Mouse (Mus musculus): ENCODE measurements at regions not wholly inside any gene's neighbourhood (a gene's known extent, or its start where the extent isn't known, plus 50 kb on each side); places are given as distances from the start of the nearest gene placed in this dataset.

- Histone ChIP-seq H3K4me3 (replicated peaks) (no peak overlapping the region), H3K36me3 (no peaks in the 10 kb centered on the region), H3K27me3 (no peaks in the 10 kb centered on the region), H3K4me2 (replicated peaks) (no peak overlapping the region), H3K9me3 (no peaks in the 10 kb centered on the region), H3K4me1 (replicated peaks) (no peaks in the 10 kb centered on the region), H3K9ac (replicated peaks) (no peak overlapping the region), H3K27ac (no peak overlapping the region)
- no peak for ATAC-seq
- WGBS, result 65% methylated on average over 4 of the region's 4 CpGs
These were observed 82.2 kb downstream of the E030025P04Rik start for GRCm38 (mm10) chr11:109061971-109062370.

GRCm38 (mm10) chr11:109060527-109060908 lies 83.7 kb downstream of the E030025P04Rik start:
- Histone ChIP-seq H3K4me2 (replicated peaks) (no peak overlapping the region), H3K36me3 (no peaks in the 10 kb centered on the region), H3K4me3 (replicated peaks) (no peak overlapping the region), H3K9ac (replicated peaks) (no peak overlapping the region), H3K4me1 (replicated peaks) (no peaks in the 10 kb centered on the region), H3K27ac (no peak overlapping the region), H3K27me3 (no peaks in the 10 kb centered on the region), H3K9me3 (no peaks in the 10 kb centered on the region)
- 85% methylated on average over 3 of the region's 3 CpGs for WGBS
- no peak for ATAC-seq

GRCm38 (mm10) chr11:109059863-109060526 lies 84.2 kb downstream of the E030025P04Rik start:
- no peak overlapping the region for H3K4me3 ChIP-seq (replicated peaks)
- H3K4me2 ChIP-seq (replicated peaks), result no peak overlapping the region
- H3K27ac ChIP-seq, result no peak overlapping the region
- no peaks in the 10 kb centered on the region for H3K27me3 ChIP-seq
- no peaks in the 10 kb centered on the region for H3K9me3 ChIP-seq
- H3K36me3 ChIP-seq, result no peaks in the 10 kb centered on the region
- no peak overlapping the region for H3K9ac ChIP-seq (replicated peaks)
- no peak for ATAC-seq
- 92% methylated on average over 12 of the region's 12 CpGs for WGBS
- no peaks in the 10 kb centered on the region for H3K4me1 ChIP-seq (replicated peaks)

- H3K27me3 ChIP-seq, result no peaks in the 10 kb centered on the region
- ATAC-seq, result no peak
These were observed 86.1 kb downstream of the E030025P04Rik start for GRCm38 (mm10) chr11:109058021-109058420.

GRCm38 (mm10) chr11:109048257-109049101 lies 95.7 kb downstream of the E030025P04Rik start:
- Histone ChIP-seq H3K27ac (no peak overlapping the region), H3K4me1 (replicated peaks) (no peaks in the 10 kb centered on the region), H3K27me3 (no peaks in the 10 kb centered on the region), H3K36me3 (no peaks in the 10 kb centered on the region), H3K4me3 (replicated peaks) (no peak overlapping the region), H3K9ac (replicated peaks) (no peak overlapping the region), H3K4me2 (replicated peaks) (no peak overlapping the region), H3K9me3 (no peaks in the 10 kb centered on the region)
- 86% methylated on average over 10 of the region's 10 CpGs for WGBS
- no peak for ATAC-seq

More at GRCm38 (mm10) chr11:109058021-109058420, 86.1 kb downstream of the E030025P04Rik start:
- no peaks in the 10 kb centered on the region for H3K9me3 ChIP-seq
- H3K4me2 ChIP-seq (replicated peaks), result no peak overlapping the region
- no peaks in the 10 kb centered on the region for H3K4me1 ChIP-seq (replicated peaks)
- H3K4me3 ChIP-seq (replicated peaks), result no peak overlapping the region
- no peak overlapping the region for H3K9ac ChIP-seq (replicated peaks)
- no peaks in the 10 kb centered on the region for H3K36me3 ChIP-seq
- no peak overlapping the region for H3K27ac ChIP-seq

- no peaks in the 10 kb centered on the region for H3K36me3 ChIP-seq
- WGBS, result 92% methylated on average over 4 of the region's 4 CpGs
These were observed 96.6 kb downstream of the E030025P04Rik start for GRCm38 (mm10) chr11:109047483-109048110.

GRCm38 (mm10) chr11:109046446-109046845 lies 97.7 kb downstream of the E030025P04Rik start:
- no peaks in the 10 kb centered on the region for H3K4me1 ChIP-seq (replicated peaks)

More at GRCm38 (mm10) chr11:109047483-109048110, 96.6 kb downstream of the E030025P04Rik start:
- no peak overlapping the region for H3K4me3 ChIP-seq (replicated peaks)
- H3K4me2 ChIP-seq (replicated peaks), result no peak overlapping the region
- H3K27me3 ChIP-seq, result no peaks in the 10 kb centered on the region
- no peak for ATAC-seq
- H3K9ac ChIP-seq (replicated peaks), result no peak overlapping the region
- no peaks in the 10 kb centered on the region for H3K4me1 ChIP-seq (replicated peaks)
- H3K27ac ChIP-seq, result no peak overlapping the region
- H3K9me3 ChIP-seq, result no peaks in the 10 kb centered on the region

GRCm38 (mm10) chr11:109040519-109040916 lies 103.7 kb downstream of the E030025P04Rik start:
- no peak overlapping the region for H3K9ac ChIP-seq (replicated peaks)
- ATAC-seq, result 0 out of 2 replicates have a peak, but pooled peaks have one; percentile 27
- H3K9me3 ChIP-seq, result no peaks in the 10 kb centered on the region
- H3K27ac ChIP-seq, result no peak overlapping the region
- H3K4me2 ChIP-seq (replicated peaks), result no peak overlapping the region
- peaks cover 6% of the 10 kb centered on the region; the same call in 1 of the 2 replicates for H3K4me1 ChIP-seq (replicated peaks)
- no peaks in the 10 kb centered on the region for H3K27me3 ChIP-seq
- H3K4me3 ChIP-seq (replicated peaks), result no peak overlapping the region
- WGBS, result 50% methylated on average over 7 of the region's 7 CpGs
- no peaks in the 10 kb centered on the region for H3K36me3 ChIP-seq

More at GRCm38 (mm10) chr11:109046446-109046845, 97.7 kb downstream of the E030025P04Rik start:
- WGBS, result 47% methylated on average over 1 of the region's 1 CpGs
- Histone ChIP-seq H3K36me3 (no peaks in the 10 kb centered on the region), H3K27me3 (no peaks in the 10 kb centered on the region), H3K9me3 (no peaks in the 10 kb centered on the region), H3K27ac (no peak overlapping the region), H3K4me3 (replicated peaks) (no peak overlapping the region), H3K9ac (replicated peaks) (no peak overlapping the region), H3K4me2 (replicated peaks) (no peak overlapping the region)
- no peak for ATAC-seq

- Histone ChIP-seq H3K4me2 (replicated peaks) (no peak overlapping the region), H3K9me3 (no peaks in the 10 kb centered on the region), H3K27ac (no peak overlapping the region), H3K36me3 (no peaks in the 10 kb centered on the region), H3K9ac (replicated peaks) (no peak overlapping the region), H3K27me3 (no peaks in the 10 kb centered on the region), H3K4me1 (replicated peaks) (peaks cover 6% of the 10 kb centered on the region; the same call in 1 of the 2 replicates), H3K4me3 (replicated peaks) (no peak overlapping the region)
- ATAC-seq, result no peak
- 70% methylated on average over 6 of the region's 6 CpGs for WGBS
These were observed 104.2 kb downstream of the E030025P04Rik start for GRCm38 (mm10) chr11:109039792-109040518.

GRCm38 (mm10) chr11:109039060-109039791 lies 104.9 kb downstream of the E030025P04Rik start:
- Histone ChIP-seq H3K4me1 (replicated peaks) (peaks cover 7% of the 10 kb centered on the region; the same call in 1 of the 2 replicates), H3K27ac (no peak overlapping the region), H3K4me3 (replicated peaks) (no peak overlapping the region), H3K9ac (replicated peaks) (no peak overlapping the region), H3K27me3 (no peaks in the 10 kb centered on the region), H3K36me3 (no peaks in the 10 kb centered on the region), H3K9me3 (no peaks in the 10 kb centered on the region), H3K4me2 (replicated peaks) (no peak overlapping the region)
- WGBS, result 81% methylated on average over 10 of the region's 10 CpGs
- no peak for ATAC-seq

GRCm38 (mm10) chr11:109038136-109038535 lies 106.0 kb downstream of the E030025P04Rik start:
- 75% methylated on average over 7 of the region's 7 CpGs for WGBS
- H3K27me3 ChIP-seq, result no peaks in the 10 kb centered on the region
- H3K36me3 ChIP-seq, result no peaks in the 10 kb centered on the region
- no peaks in the 10 kb centered on the region for H3K9me3 ChIP-seq
- no peak overlapping the region for H3K4me2 ChIP-seq (replicated peaks)
- H3K4me1 ChIP-seq (replicated peaks), result peaks cover 17% of the 10 kb centered on the region; the same call in 1 of the 2 replicates
- H3K4me3 ChIP-seq (replicated peaks), result no peak overlapping the region
- no peak overlapping the region for H3K27ac ChIP-seq
- no peak overlapping the region for H3K9ac ChIP-seq (replicated peaks)
- no peak for ATAC-seq

Measured in midbrain, embryonic 13.5 days (tissue).